Mouse (Mus musculus) cerebellum, postnatal 36 days (tissue): ENCODE measurements around the gene Nr1h4.
A peak's percentile ranks its signal among the peaks of the same experiment; 100 is the strongest.
"Not testable (repeated sequence)": the region's sequence is repeated elsewhere in the genome, so short reads cannot be mapped to it uniquely, and the experiment has no call there.

ENCODE experiments used
- DNase-seq, 2 experiments: peaks; one replicate each; pipeline ENCODE4 v3.0.0; 2021 to 2022; ENCODE audit warnings: mixed read lengths in 2 of 2

Nr1h4 gene

DNA sequence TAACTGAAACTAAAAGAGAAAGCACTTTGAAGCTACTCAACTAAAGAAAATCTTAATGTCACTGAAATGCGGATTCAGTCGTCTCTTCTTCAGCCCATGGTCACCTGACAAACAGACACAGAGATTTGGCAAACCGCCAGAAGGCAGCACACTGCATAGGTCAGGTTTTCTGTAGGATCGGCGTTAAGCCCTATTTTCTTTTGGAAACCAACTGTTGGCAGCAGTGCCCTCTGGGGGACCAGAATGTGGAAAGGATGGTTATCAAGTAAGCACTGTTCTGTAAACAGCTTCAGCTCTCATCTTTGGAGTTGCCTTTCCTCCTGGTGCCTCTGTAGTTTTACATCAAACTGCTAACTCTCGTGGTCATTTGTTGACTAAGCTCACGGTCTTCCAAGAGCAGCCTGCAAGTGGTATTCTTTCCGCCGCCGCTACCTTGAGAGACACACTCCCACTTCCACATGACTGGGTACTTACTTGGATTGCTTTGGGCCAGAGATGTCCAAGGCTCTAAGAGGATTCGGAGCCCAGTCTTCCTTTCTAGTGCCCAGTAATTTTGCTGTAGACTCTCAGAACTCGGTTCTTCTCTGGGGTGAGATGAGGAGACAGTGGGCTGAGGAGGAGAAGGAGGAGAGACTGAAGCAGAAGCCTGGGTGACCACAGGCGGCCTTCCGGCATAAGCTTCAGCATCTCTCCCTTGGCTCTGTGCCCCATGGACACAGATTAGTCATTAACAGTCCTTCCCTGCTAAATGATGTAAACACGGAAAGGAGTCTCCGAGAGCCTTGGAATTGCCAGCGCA lies at the start of gene Nr1h4:
Gene Nr1h4 (minus strand): TSS at position 657 of the 799 bp plus-strand sequence.
- peak; percentile 44 to 62 for DNase-seq

- no peak for DNase-seq
Observed at GRCm38 (mm10) chr10:89578801-89579200, 45.4 kb upstream of the Nr1h4 start.

GRCm38 (mm10) chr10:89577666-89578065 lies 44.3 kb upstream of the Nr1h4 start:
- no peak for DNase-seq

- no peak for DNase-seq
Observed at GRCm38 (mm10) chr10:89573421-89573820, 40.0 kb upstream of the Nr1h4 start.

DNA sequence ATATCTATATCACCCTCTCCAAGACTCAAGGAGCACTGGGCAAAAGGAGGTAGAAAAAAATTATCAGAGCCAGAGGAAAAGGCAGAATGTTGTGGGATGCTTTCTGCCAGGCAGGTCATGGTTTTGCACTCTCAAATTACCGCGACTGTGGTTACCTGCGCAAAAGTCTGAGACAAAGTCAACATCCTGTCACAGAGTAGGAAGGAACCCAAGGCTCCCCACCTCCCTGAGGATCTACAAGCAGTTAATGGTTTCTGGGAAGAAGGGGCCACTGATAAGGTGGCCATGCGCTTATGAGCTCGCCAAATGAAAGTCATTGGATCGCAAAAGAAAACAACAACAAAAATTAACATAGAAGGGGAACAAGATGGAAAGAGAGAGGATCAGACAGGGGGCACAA lies 39.6 kb upstream of the Nr1h4 start:
- DNase-seq, result no peak

DNA sequence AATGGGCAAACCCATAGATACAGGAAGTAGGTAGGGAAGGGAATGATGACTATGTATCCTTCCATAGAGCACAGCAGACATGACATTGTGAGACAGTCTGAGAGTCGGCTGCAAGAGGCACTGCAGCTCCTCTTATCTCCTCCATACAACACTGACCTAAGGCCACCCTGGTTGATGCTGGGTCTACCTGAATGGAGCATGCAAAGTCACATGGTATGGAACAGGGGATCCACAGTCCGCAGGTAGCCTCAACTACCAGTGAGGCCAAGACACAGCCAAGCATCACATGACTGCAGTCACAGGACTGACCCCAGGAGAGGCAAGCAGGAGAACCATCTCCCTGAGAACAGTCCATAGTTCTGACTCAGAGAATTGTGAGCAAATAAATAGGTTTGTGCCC lies 34.0 kb upstream of the Nr1h4 start:
- no peak for DNase-seq

- no peak for DNase-seq
Observed at GRCm38 (mm10) chr10:89565301-89566022, 32.1 kb upstream of the Nr1h4 start.

- no peak for DNase-seq
Observed at GRCm38 (mm10) chr10:89562113-89562512, 28.7 kb upstream of the Nr1h4 start.

DNA sequence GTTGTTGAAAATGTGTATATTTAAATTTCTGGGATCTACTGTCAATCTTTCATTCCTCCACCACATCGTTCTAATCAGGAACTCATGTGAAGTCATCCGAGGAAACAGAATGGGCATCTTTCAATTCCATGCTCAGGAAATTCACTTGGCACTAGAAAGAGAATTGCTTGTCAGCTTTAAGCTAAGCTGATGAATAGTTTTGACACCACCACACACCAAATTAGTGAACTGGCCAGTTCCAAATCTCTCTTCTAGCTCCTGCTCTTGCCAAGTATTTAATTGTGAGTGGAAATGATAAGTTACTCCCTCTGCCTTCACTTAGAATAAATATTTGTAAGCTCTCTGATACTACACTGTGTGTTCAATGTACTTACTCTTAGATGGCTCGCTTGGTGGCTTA lies 26.0 kb upstream of the Nr1h4 start:
- no peak for DNase-seq

- DNase-seq, result not testable (repeated sequence)
Observed at GRCm38 (mm10) chr10:89554885-89555284, 21.5 kb upstream of the Nr1h4 start.

- not testable (repeated sequence) for DNase-seq
Observed at GRCm38 (mm10) chr10:89553855-89554254, 20.5 kb upstream of the Nr1h4 start.

- no peak for DNase-seq
Observed at GRCm38 (mm10) chr10:89553015-89553414, 19.6 kb upstream of the Nr1h4 start.

DNA sequence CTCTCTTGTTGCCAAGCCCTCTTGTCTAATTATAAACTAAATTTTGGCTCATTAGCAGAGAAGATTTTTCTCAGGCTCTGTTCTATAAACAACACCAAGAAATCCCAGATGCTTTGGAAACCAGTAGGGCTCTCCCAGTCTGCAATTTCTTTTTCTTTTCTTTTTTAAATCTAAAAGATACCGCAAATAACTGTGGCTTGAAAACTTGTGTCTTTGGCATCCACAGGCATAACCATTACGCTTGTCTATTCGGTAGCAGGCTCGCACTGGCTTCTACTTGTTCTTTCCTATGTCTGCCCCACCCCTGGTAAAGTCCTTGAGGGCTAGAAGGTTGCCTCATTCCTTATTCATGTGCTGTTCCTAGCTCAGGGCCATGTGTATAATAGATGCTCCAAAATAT lies 18.3 kb upstream of the Nr1h4 start:
- DNase-seq, result no peak

DNA sequence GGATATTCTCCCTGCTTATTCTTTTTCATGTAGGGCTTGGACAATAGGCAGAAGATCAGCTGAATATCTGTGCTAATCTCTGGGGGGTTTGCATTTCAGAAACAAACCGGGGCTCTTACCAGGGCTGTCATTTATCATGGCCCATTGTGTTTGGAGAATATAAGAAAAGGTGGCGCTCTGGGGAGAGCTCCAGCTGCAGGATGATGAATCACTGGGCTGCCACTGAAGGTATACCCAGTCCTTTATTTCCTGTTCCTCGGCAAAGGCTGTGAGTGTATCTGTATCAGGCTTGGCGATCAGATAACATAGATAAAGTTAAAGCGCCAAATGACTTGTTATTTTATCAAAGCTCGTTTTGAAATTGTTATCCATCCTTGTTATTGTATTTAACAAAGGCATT lies 14.6 kb upstream of the Nr1h4 start:
- no peak for DNase-seq

GRCm38 (mm10) chr10:89546989-89547388 lies 13.6 kb upstream of the Nr1h4 start:
- DNase-seq, result no peak

DNA sequence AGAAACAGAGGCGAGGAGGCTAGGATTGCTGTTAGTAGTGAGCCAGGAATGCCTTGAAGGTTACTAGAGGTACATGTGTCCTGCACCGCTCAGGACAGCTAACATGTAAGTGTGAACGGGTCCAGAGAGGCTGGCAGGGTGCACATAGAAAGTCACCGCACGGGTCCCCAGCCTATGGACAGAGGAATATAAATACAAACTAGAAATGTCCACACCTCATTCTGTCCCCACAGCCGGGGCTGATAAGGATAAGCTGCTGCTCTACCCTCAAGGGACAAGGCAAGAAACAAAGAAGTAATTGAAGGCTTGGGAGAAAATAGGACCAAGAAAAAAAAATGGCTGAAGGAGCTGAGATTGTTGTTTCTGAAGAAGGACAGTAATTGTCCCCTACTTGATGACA lies 10.5 kb upstream of the Nr1h4 start:
- no peak for DNase-seq

DNA sequence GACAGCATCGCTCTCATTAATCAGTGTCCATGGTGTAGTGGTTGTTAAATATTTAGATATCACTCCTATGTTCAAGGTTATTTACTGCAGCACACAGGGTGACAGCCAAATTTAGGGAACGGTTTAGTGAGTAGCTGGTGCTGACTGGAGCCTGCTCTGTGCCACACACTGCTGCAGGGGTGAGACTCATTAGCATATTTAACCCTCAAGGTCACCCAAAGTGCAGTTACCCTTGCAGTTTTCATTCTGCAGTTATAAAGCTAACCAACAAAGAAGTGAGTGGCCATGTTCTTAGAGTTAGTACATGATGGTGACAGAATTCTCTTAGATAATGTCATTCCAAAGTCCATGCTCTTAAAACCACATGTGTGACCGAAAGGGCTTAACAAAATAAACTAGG lies 8.9 kb upstream of the Nr1h4 start:
- no peak for DNase-seq

DNA sequence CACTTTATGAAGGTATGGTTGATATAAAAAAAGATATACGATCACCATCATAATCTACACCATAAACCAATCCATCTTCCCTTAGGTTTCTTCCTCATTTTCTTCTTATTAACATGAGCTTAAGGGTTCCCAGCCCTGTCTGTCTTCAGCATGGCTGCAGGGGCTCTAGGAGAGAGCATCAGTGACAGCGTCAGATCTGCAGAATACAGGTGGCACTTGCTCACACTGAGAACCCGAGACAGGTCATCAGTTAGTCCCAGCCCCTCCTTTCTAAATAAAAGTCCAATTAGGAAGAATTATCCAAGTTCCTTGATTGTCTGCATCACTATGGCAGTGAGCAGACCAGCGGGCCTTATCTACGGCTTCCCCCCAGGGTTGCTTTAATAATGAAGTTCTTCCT lies 934 bp downstream of the Nr1h4 start:
- DNase-seq, result no peak

DNA sequence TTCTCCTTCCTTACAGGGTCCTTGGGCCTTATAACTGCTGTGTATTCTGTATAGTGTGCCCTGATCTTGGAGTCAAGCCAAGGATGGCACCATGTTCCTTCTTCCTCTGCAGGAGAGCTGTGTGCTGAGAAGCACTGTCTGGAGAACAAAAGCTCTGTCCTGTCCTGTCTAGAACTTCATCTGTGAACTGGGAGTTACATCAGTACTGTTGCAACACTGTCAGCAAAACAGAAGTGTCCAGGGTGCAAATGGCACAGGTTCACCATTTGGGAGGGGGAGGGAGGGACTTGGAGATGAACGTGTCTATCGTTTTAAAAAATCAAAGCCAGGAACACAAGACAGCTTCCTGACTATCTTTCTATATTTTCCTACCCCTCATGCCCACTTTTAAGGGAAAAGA lies 1.4 kb downstream of the Nr1h4 start:
- DNase-seq, result peak in 1 of 2 experiments; percentile 9

- DNase-seq, result no peak
Observed at GRCm38 (mm10) chr10:89531194-89531634, 2.2 kb downstream of the Nr1h4 start.

DNA sequence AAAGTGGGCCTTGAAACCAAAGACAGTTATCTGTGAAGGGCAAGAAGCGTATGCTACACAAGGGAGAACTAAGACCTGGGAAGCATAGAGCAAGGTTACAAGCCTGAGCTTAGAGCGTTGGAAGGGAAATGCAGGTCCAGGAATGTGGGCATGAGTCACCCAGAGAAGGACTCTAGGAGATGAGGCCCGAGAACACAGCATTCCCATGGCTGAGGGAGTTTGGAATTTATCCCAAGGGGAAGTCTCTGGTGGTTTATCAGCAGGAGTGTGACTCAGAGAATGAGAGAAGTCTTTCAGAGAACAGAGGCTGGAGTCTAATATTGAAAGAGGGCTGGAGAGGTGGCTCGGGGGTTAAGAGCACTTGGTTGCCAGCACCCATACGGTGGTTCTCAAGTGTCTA lies 6.3 kb downstream of the Nr1h4 start:
- DNase-seq, result no peak

DNA sequence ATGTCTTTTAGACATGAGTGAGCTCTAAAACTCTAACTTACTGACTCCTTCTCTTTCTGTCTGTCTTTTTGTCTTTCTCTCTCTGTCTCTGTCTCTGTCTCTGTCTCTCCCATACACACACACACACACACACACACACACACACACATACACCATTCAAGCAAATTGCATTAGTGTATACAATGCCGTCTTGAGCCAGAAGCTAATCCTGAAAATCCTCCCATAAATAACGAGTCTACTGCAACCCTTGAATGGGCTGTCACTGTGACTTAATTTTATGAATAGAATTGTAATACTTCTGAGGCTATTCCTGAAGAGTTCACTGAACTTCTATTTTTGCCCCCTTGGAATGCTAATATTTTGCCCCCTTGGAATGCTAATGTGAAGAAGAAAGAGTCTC lies 7.6 kb downstream of the Nr1h4 start:
- no peak for DNase-seq

DNA sequence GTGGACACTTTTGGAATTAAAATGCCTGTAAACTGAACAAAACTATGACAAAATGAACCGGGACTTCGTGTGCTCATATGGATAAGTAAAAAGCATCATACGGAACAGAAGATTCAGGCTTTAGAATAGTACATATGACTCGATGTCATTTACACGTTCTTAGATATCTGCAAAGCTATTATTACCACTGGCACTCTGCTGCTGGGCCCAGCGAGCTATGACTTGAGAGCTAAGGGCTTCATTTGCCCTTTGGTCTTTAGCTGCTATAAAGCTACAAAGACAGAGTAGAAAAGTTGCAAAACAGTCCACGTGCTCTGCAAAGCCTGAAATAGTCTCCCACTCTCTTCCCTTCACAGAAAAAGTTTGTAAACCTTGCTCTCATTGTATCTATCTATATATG lies 10.9 kb downstream of the Nr1h4 start:
- DNase-seq, result no peak

DNA sequence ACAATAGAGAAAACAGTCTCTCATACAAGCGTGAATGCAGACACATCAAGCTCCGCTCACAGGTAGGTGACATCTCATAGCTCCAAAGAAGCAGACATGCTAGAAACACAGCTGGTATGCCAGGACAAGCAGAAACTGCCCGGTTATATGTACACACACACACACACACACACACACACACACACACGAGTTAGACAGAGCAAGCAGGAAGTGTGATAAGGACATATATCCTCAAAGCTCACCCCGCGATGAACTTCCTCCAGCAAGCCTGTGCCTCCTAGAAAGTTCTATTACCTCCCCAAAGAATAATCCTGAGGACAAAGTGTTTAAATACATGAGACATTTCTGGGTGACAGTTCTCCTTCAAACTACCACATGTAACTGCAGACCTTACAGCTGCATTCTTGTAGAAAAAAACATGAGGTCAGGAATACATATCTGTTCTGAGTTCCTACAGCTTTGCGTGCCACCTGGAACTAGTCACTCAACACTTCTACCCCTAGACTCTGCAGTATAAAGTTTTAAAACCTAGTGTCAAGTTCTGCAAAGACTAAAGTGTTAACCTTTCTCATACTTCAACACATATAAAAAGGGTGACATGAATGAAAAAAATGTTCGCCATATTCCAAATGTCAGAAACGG lies 11.5 kb downstream of the Nr1h4 start:
- DNase-seq, result no peak
